Mouse (Mus musculus) stomach, embryonic 16.5 days (tissue): ENCODE measurements around the gene 1700001O22Rik. TPM values are rescaled to one million over a fixed set of nuclear protein-coding genes. Genes with fewer than 3 reads are reported as not detected.
A peak's percentile ranks its signal among the peaks of the same experiment; 100 is the strongest.

Experiments used
- ATAC-seq: fragments of 200-750 bp; cut with Nextera tagmentation; 2 replicates; pipeline ENCODE4 v1.8.0; 2017; ENCODE audit warnings: moderate number of reproducible peaks, moderate TSS enrichment; ENCODE audit not compliant: insufficient read depth, low FRiP score
- H3K27ac ChIP-seq: fragments of 300-500 bp; sonication (generic); 2 replicates; pipeline ENCODE4 v1.5.1; 2014; ENCODE audit warnings: low read length
- H3K27me3 ChIP-seq: fragments of 300-500 bp; sonication (generic); 2 replicates; pipeline ENCODE4 v1.6.1; 2014; ENCODE audit warnings: low read length, control low read depth, mixed read lengths; ENCODE audit not compliant: control insufficient read depth, insufficient read depth
- H3K36me3 ChIP-seq: fragments of 300-500 bp; sonication (generic); 2 replicates; pipeline ENCODE4 v1.6.1; 2014; ENCODE audit warnings: low read length; ENCODE audit not compliant: control insufficient read depth, insufficient read depth
- H3K4me1 ChIP-seq: fragments of 300-500 bp; sonication (generic); 2 replicates; pipeline ENCODE4 v1.6.1; 2014; ENCODE audit warnings: low read length, control low read depth, mixed read lengths; ENCODE audit not compliant: control insufficient read depth, insufficient read depth
- H3K4me2 ChIP-seq: fragments of 300-500 bp; sonication (generic); 2 replicates; pipeline ENCODE4 v1.6.1; 2014; ENCODE audit warnings: low read depth, low read length, mixed read lengths
- H3K4me3 ChIP-seq: fragments of 300-500 bp; sonication (generic); replicated peaks from 2 replicates; pipeline ENCODE4 v1.5.1; 2014; ENCODE audit warnings: mild to moderate bottlenecking, low read length
- H3K9ac ChIP-seq: fragments of 300-500 bp; sonication (generic); 2 replicates; pipeline ENCODE4 v1.6.1; 2014; ENCODE audit warnings: low read length
- H3K9me3 ChIP-seq: fragments of 300-500 bp; sonication (generic); replicated peaks from 2 replicates; pipeline ENCODE4 v1.6.1; 2016; ENCODE audit warnings: low read length, control low read depth; ENCODE audit not compliant: control insufficient read depth
- WGBS: fragments of 180-500 bp; shearing (Covaris S2); extraction: QIAGEN DNeasy Blood & Tissue Kit; methylation state at CpG from one replicate; pipeline ENCODE4 v1.1.7; 2014; 5-methylcytosine and 5-hydroxymethylcytosine counted together
- polyA plus RNA-seq: library from polyadenylated mRNA; unstranded; fragments of >200 nt; fragmentation: Nextera tagmentation; extraction: Ambion mirVana; gene quantifications from 2 replicates; pipeline ENCODE4 v1.2.1, GENCODE M21; 2015

1700001O22Rik gene
- polyA plus RNA-seq, 1 experiment from 2014 or later, result 1.7 TPM

DNA sequence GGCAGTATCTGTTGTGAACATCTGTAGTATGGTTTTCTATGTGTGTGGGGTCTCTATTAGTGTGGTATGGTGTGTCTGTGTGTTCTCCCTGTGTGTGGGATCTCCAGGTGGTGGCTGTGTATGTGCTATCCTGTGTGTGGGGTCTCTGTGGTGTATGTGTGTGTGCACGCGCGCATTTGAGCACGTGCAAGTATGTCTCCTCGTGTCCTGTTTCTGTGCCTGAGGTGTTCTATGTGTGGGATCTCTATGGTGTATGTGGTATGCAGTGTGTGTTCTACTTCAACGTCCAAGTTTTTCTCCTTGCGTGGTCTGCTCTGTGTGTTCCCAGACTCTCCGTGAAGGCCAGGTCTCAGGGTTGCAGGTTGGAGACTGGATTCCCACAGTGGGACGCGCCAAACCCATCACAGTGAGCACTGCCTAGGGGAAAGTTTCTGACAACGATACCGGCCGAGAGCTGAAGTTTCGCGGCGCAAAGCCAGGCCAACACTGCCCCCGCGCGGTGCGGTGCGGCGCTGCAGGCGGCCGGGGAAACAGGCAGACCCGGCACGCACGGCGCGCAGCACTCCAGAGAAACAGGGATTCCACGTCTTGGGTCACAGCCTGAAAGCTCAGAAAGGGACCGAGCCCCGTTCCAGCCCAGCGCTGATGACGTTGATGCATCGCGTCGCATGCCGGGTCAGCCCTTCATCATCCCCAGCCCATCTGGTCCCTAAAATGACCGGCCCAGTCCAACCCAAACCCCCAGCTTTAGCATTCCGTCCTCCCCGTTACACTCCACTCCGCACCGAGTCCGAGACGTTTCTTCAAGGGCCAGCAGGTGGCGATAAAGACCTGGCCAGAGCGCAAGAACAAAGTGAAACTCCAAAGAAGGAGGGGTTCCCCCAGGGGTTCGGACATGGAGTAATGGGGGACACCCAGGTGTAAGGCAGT is 9.0 kb downstream of the 1700001O22Rik start:
- Histone ChIP-seq H3K9ac (peak overlapping the region; percentile 74), H3K4me2 (peak overlapping the region; percentile 71), H3K4me1 (peaks cover 21% of the 10 kb centered on the region), H3K27ac (peak overlapping the region; percentile 53), H3K4me3 (peak overlapping the region; percentile 47), H3K36me3 (no peaks in the 10 kb centered on the region), H3K9me3 (no peaks in the 10 kb centered on the region), H3K27me3 (no peaks in the 10 kb centered on the region)
- 5% methylated on average over 48 of the region's 48 CpGs for WGBS
- ATAC-seq, result peak; percentile 80

DNA sequence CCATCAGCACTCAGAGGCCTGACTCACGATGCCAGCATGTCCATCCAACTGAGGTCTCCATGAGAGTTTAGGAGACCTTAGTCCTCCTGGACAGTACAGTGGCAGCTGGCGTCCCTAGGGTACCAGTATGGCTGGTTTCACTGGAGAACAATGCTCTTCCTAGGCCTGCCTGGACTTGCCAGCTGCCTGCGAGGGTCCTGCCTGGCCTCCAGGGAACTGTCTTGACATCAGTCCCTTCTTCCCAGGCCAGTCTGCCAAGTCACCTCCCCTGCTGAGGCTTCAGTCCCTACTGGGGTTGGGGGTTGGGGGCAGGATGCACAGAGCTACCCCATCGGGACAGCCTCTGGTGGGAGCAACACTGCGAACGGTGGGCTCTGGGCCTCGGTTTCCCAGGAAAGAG is 11.4 kb downstream of the 1700001O22Rik start:
- H3K36me3 ChIP-seq, result no peaks in the 10 kb centered on the region
- peaks cover 24% of the 10 kb centered on the region for H3K4me1 ChIP-seq
- H3K4me2 ChIP-seq, result no peak overlapping the region
- WGBS, result 88% methylated on average over 7 of the region's 7 CpGs
- H3K4me3 ChIP-seq, result no peak overlapping the region
- ATAC-seq, result no peak
- no peak overlapping the region for H3K9ac ChIP-seq
- no peaks in the 10 kb centered on the region for H3K9me3 ChIP-seq
- no peaks in the 10 kb centered on the region for H3K27me3 ChIP-seq
- no peak overlapping the region for H3K27ac ChIP-seq

DNA sequence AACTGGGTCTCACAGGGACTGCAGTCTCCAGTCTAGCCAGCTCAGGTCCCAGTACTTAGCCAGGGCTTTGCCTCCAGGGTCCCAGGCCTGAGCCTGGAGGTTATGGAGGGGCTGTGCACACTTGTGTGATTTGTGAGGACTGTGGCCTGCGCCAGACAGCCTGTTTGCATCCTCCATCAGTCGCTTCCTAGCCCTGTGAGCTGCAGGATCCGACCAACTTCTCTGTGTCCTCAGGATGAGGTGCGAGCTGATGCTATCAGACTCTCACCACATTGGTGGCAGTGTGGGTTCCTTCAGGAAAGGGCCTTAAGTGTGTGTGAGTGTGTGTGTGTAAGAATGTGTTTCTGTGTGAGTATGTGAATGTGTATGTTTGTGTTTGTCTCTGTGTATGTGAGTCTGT is 16.0 kb downstream of the 1700001O22Rik start:
- H3K27ac ChIP-seq, result no peak overlapping the region
- no peak for ATAC-seq
- H3K9me3 ChIP-seq, result no peaks in the 10 kb centered on the region
- H3K4me2 ChIP-seq, result no peak overlapping the region
- no peaks in the 10 kb centered on the region for H3K36me3 ChIP-seq
- H3K4me1 ChIP-seq, result peaks cover 23% of the 10 kb centered on the region
- 63% methylated on average over 4 of the region's 4 CpGs for WGBS
- no peak overlapping the region for H3K4me3 ChIP-seq
- H3K27me3 ChIP-seq, result no peaks in the 10 kb centered on the region
- H3K9ac ChIP-seq, result peak overlapping the region; percentile 50; the same call in 1 of the 2 replicates

DNA sequence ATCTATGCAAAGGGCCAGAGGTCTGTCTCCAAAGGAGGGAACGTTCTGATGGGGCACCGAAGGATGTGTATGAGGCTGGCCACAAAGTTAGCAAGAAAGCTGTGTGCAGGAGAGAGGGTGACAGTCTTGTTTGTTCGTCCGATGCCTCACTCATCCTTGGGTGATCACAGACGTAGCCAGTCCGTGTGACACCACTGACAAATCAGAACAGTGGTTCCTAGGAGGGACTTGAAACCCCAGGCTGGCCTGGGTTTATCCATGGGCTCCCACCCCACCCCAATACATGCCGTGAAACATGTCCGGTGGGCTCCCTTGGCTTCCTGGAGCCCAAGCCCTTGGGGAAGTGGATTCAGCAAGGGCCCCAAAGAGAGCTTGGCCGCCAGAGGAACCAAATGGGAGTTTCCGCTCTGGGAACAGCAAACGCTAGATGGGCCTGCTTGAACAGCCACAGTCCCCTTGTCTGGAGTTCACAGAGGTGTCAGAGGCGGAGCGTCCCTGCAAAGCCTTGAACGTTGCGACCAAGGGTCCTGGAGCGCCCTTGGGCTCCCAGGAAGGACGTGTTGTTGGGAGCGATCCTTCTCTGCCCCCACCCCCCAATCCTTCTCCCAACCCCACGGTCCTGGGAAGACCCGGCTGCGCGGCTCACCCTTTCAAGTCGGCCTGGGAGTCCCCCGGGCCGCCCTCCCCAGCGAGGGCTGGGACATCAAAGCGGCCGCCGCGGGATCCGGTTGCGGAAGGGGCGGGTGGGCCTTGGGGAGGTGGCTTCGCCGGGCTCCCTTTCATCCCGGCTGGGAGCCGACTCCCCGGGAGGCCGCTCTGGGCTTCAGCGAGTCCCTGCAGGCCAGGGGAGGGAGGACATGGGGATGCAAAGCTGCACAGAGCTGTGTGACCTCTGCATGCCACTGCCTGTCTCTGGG is 19.1 kb downstream of the 1700001O22Rik start:
- H3K9ac ChIP-seq, result peak overlapping the region; percentile 75
- H3K27me3 ChIP-seq, result no peaks in the 10 kb centered on the region
- WGBS, result 9% methylated on average over 40 of the region's 40 CpGs
- H3K4me1 ChIP-seq, result peaks cover 21% of the 10 kb centered on the region
- peak overlapping the region; percentile 87 for H3K27ac ChIP-seq
- no peaks in the 10 kb centered on the region for H3K9me3 ChIP-seq
- peak; percentile 82 for ATAC-seq
- H3K4me2 ChIP-seq, result peak overlapping the region; percentile 62
- no peaks in the 10 kb centered on the region for H3K36me3 ChIP-seq
- H3K4me3 ChIP-seq, result peak overlapping the region; percentile 38

DNA sequence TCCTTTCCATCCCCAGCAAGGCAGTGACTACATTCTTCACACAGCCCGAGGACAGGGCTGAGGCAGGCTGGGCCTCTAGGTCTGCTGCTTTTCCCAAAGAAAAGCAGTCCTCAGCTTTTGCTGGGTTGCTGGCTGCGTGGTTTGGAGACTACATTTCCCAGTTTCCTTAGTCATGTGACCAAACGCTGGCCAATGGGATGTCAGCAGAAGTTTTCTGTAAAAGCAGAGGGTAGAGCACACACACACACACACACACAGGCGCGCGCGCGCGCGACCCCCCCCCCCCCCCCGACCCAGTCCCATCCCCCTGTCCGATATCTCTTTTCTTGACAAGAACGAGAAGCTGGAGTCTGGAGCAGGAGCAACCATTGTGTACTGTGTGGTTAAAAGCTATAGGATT is 20.1 kb downstream of the 1700001O22Rik start:
- no peaks in the 10 kb centered on the region for H3K27me3 ChIP-seq
- peak overlapping the region; percentile 73 for H3K9ac ChIP-seq
- peak overlapping the region; percentile 32 for H3K4me3 ChIP-seq
- under 1% methylated on average over 13 of the region's 13 CpGs for WGBS
- peak; percentile 26 for ATAC-seq
- H3K9me3 ChIP-seq, result no peaks in the 10 kb centered on the region
- H3K4me2 ChIP-seq, result peak overlapping the region; percentile 62
- H3K27ac ChIP-seq, result peak overlapping the region; percentile 87
- H3K36me3 ChIP-seq, result no peaks in the 10 kb centered on the region
- peaks cover 21% of the 10 kb centered on the region for H3K4me1 ChIP-seq

DNA sequence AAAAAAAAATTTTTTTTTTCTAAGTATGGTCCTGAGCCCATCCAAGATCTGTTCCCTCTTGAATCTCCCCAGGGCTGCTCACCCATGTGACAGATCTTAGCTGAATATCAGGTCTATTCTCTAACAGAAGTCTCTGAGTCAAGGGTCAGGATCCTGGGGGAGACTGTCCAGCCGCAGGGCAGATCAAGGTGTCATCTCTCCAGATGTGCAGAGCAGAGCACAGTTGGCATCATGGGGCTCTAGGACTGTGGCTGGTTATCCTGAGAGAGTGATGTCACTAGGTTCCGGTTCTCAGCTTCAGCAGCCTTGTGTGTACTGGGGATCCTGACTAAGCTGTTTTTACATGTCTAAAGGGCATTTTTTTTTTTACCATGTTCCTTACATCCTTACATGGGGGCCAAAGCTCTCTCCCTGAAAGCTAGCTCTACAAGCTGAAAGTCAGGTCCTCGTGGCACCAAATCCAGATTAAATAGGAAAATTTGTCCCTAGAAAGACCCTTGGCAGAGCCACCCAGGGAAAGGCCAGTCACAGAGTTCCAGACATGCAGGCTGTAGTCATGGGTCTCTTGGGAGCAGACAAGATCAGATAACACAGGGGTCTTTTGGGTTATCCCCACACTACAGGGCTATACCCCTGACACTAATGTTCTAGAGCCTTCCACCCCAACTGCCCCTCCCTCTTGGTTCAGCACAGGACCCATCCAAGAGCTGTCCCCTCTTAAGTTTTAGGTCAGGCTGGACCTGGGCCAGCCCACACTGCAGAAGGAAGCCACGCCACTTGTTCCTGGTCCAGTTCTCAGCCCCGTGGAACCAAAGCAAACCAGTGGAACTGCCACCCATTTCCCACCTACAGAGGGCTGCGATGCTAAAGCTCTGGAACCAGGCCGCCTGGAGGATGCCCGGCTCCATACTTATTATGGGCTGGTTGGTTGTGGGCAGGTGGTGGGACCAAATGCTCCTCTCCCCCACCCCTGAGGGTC is 20.9 kb downstream of the 1700001O22Rik start:
- peak overlapping the region; percentile 87 for H3K27ac ChIP-seq

DNA sequence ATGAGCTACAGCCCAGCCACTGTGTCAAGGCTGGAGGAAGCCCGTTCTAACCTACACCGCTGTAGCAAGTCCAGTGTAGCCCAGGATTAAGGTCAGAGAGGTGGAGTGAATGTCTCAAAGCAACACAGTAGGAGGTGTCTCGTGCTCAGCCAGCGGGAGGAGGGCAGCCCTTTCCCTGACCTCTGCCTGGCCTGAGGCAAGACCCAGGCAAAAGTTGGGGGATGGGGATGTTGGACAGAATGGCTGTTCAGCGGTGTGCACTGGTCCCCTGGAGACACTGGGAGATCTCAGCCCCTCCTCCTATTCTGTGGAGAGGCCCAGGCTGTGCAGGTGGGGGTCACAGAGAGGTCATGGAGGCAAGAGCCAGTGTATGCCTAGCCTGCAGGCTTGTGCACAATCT is 24.2 kb downstream of the 1700001O22Rik start:
- Histone ChIP-seq H3K36me3 (no peaks in the 10 kb centered on the region), H3K4me1 (peaks cover 10% of the 10 kb centered on the region), H3K4me3 (no peak overlapping the region), H3K9me3 (no peaks in the 10 kb centered on the region), H3K9ac (no peak overlapping the region), H3K4me2 (no peak overlapping the region), H3K27ac (no peak overlapping the region), H3K27me3 (no peaks in the 10 kb centered on the region)
- no peak for ATAC-seq
- 14% methylated on average over 5 of the region's 5 CpGs for WGBS

More for the DNA sequence above, 20.9 kb downstream of the 1700001O22Rik start:
- no peak for ATAC-seq
- no peaks in the 10 kb centered on the region for H3K36me3 ChIP-seq
- H3K4me3 ChIP-seq, result peak overlapping the region; percentile 32; the same call in 1 of the 2 replicates
- H3K9me3 ChIP-seq, result no peaks in the 10 kb centered on the region
- H3K9ac ChIP-seq, result peak overlapping the region; percentile 73
- H3K27me3 ChIP-seq, result no peaks in the 10 kb centered on the region
- WGBS, result 69% methylated on average over 8 of the region's 8 CpGs
- peak overlapping the region; percentile 62 for H3K4me2 ChIP-seq
- H3K4me1 ChIP-seq, result peaks cover 21% of the 10 kb centered on the region

DNA sequence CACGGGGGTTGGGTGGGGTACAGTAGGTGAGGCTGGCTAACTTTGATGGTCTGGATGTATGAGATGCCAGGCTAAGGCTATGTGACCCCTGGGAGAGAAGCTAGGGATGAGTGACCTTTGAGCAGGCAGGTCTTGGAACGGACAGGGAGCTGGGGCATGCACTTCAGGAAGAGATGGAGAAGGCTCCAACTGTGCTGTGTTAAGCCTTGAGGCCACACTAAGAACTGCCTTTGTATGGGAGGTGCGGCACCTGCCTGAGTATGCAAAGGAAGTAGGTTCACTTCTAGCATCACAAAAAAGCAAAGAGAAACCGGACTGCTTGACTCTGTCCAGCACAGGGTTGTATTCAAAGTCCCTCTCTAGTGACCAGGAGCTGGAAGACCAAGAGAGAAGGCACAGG is 25.2 kb downstream of the 1700001O22Rik start:
- H3K4me1 ChIP-seq, result peaks cover 4% of the 10 kb centered on the region
- H3K9ac ChIP-seq, result no peak overlapping the region
- WGBS, result 76% methylated on average over 4 of the region's 4 CpGs
- no peak overlapping the region for H3K4me3 ChIP-seq
- ATAC-seq, result no peak
- H3K4me2 ChIP-seq, result no peak overlapping the region
- no peak overlapping the region for H3K27ac ChIP-seq
- no peaks in the 10 kb centered on the region for H3K27me3 ChIP-seq
- no peaks in the 10 kb centered on the region for H3K36me3 ChIP-seq
- no peaks in the 10 kb centered on the region for H3K9me3 ChIP-seq
